Mouse (Mus musculus) midbrain, embryonic 13.5 days (tissue): Measurements from ENCODE around the gene Usp5. TPM values are rescaled to one million over a fixed set of nuclear protein-coding genes. Genes with fewer than 3 reads are reported as not detected.
"Not testable (repeated sequence)": the region's sequence is repeated elsewhere in the genome, so short reads cannot be mapped to it uniquely, and the experiment has no call there.

Source experiments
- ATAC-seq: fragments of 200-750 bp; cut with Nextera tagmentation; 2 replicates; pipeline ENCODE4 v1.8.0; 2017; ENCODE audit warnings: mild to moderate bottlenecking, moderate TSS enrichment, moderate library complexity
- H3K27ac ChIP-seq: fragments of 300-500 bp; sonication (generic); 2 replicates; pipeline ENCODE4 v1.5.1; 2015; ENCODE audit warnings: inconsistent platforms, mild to moderate bottlenecking, moderate library complexity
- H3K27me3 ChIP-seq: fragments of 300-500 bp; sonication (generic); 2 replicates; pipeline ENCODE4 v1.6.1; 2015; ENCODE audit warnings: mild to moderate bottlenecking, inconsistent platforms
- H3K36me3 ChIP-seq: fragments of 300-500 bp; sonication (generic); 2 replicates; pipeline ENCODE4 v1.6.1; 2015; ENCODE audit warnings: mild to moderate bottlenecking, inconsistent platforms
- H3K4me1 ChIP-seq: fragments of 300-500 bp; sonication (generic); replicated peaks from 2 replicates; pipeline ENCODE4 v1.6.1; 2015; ENCODE audit warnings: inconsistent platforms
- H3K4me2 ChIP-seq: fragments of 300-500 bp; sonication (generic); replicated peaks from 2 replicates; pipeline ENCODE4 v1.6.1; 2015; ENCODE audit warnings: moderate library complexity, mild to moderate bottlenecking, inconsistent platforms
- H3K4me3 ChIP-seq: fragments of 300-500 bp; sonication (generic); replicated peaks from 2 replicates; pipeline ENCODE4 v1.5.1; 2015; ENCODE audit warnings: mild to moderate bottlenecking, inconsistent platforms
- H3K9ac ChIP-seq: fragments of 300-500 bp; sonication (generic); replicated peaks from 2 replicates; pipeline ENCODE4 v1.6.1; 2015; ENCODE audit warnings: mild to moderate bottlenecking, inconsistent platforms
- H3K9me3 ChIP-seq: fragments of 300-500 bp; sonication (generic); 2 replicates; pipeline ENCODE4 v1.6.1; 2016; ENCODE audit warnings: mild to moderate bottlenecking, inconsistent platforms
- WGBS: fragments of 180-500 bp; shearing (Covaris S2); methylation state at CpG from one replicate; pipeline ENCODE4 v1.1.7; 2015; 5-methylcytosine and 5-hydroxymethylcytosine counted together
- polyA plus RNA-seq: library from polyadenylated mRNA; unstranded; fragments of >200 nt; fragmentation: Nextera tagmentation; extraction: Ambion mirVana; gene quantifications from 2 replicates; pipeline ENCODE4 v1.2.1, GENCODE M21; 2015

The Usp5 gene
- polyA plus RNA-seq, 1 experiment from 2014 or later = 202 TPM

GRCm38 (mm10) chr6:124809052-124809774, 20.1 kb downstream of the Usp5 start:
- peak overlapping the region; percentile 74 for H3K27ac ChIP-seq
- ATAC-seq = peak; percentile 14
- peaks cover 14% of the 10 kb centered on the region for H3K36me3 ChIP-seq
- WGBS = under 1% methylated on average over 35 of the region's 35 CpGs
- H3K27me3 ChIP-seq = no peaks in the 10 kb centered on the region
- H3K4me1 ChIP-seq = peaks cover 64% of the 10 kb centered on the region
- no peaks in the 10 kb centered on the region for H3K9me3 ChIP-seq
- H3K4me2 ChIP-seq = peak overlapping the region; percentile 96
- H3K9ac ChIP-seq = peak overlapping the region; percentile 71
- peak overlapping the region; percentile 54 for H3K4me3 ChIP-seq

GRCm38 (mm10) chr6:124808358-124809012, 20.8 kb downstream of the Usp5 start, which contains the start of gene Spsb2:
Spsb2 (plus strand) TSS chr6:124808661.
- ATAC-seq = peak; percentile 31
- peaks cover 60% of the 10 kb centered on the region for H3K4me1 ChIP-seq
- no peaks in the 10 kb centered on the region for H3K9me3 ChIP-seq
- no peaks in the 10 kb centered on the region for H3K27me3 ChIP-seq
- H3K4me3 ChIP-seq = peak within 1 kb of the TSS; percentile 54
- peak within 1 kb of the TSS; percentile 96 for H3K4me2 ChIP-seq
- peaks cover 14% of the 10 kb centered on the region for H3K36me3 ChIP-seq
- H3K27ac ChIP-seq = peak within 1 kb of the TSS; percentile 74
- H3K9ac ChIP-seq = peak within 1 kb of the TSS; percentile 71
- 4% methylated on average over 29 of the region's 29 CpGs for WGBS

GRCm38 (mm10) chr6:124807986-124808357, 21.3 kb downstream of the Usp5 start:
- ATAC-seq = no peak
- Histone ChIP-seq H3K4me3 (peak overlapping the region; percentile 54; the same call in 1 of the 2 replicates), H3K36me3 (peaks cover 14% of the 10 kb centered on the region), H3K4me1 (peaks cover 55% of the 10 kb centered on the region), H3K4me2 (peak overlapping the region; percentile 96), H3K9me3 (no peaks in the 10 kb centered on the region), H3K9ac (no peak overlapping the region), H3K27me3 (no peaks in the 10 kb centered on the region), H3K27ac (peak overlapping the region; percentile 74; the same call in 1 of the 2 replicates)
- 87% methylated on average over 6 of the region's 6 CpGs for WGBS

- Histone ChIP-seq H3K9me3 (no peaks in the 10 kb centered on the region), H3K27me3 (peaks cover 3% of the 10 kb centered on the region), H3K36me3 (peaks cover 12% of the 10 kb centered on the region), H3K4me3 (no peak overlapping the region), H3K27ac (no peak overlapping the region), H3K4me2 (no peak overlapping the region), H3K4me1 (peaks cover 49% of the 10 kb centered on the region), H3K9ac (no peak overlapping the region)
- WGBS = 94% methylated on average over 4 of the region's 4 CpGs
- ATAC-seq = no peak
Measured at GRCm38 (mm10) chr6:124807366-124807765, 21.9 kb downstream of the Usp5 start.

- 75% methylated on average over 7 of the region's 7 CpGs for WGBS
- no peak for ATAC-seq
- Histone ChIP-seq H3K9me3 (no peaks in the 10 kb centered on the region), H3K9ac (no peak overlapping the region), H3K4me3 (no peak overlapping the region), H3K4me2 (peak overlapping the region; percentile 64), H3K27ac (peak overlapping the region; percentile 64), H3K27me3 (peaks cover 4% of the 10 kb centered on the region), H3K36me3 (peaks cover 4% of the 10 kb centered on the region), H3K4me1 (peaks cover 42% of the 10 kb centered on the region)
Measured at GRCm38 (mm10) chr6:124806446-124807140, 22.7 kb downstream of the Usp5 start.

GRCm38 (mm10) chr6:124805341-124806321, 23.7 kb downstream of the Usp5 start:
- H3K4me3 ChIP-seq = peak overlapping the region; percentile 39
- H3K9ac ChIP-seq = peak overlapping the region; percentile 52
- 2% methylated on average over 34 of the region's 34 CpGs for WGBS
- no peaks in the 10 kb centered on the region for H3K9me3 ChIP-seq
- peak; percentile 80 for ATAC-seq
- peaks cover 4% of the 10 kb centered on the region for H3K27me3 ChIP-seq
- peak overlapping the region; percentile 64 for H3K4me2 ChIP-seq
- peak overlapping the region; percentile 64 for H3K27ac ChIP-seq
- no peaks in the 10 kb centered on the region for H3K36me3 ChIP-seq
- peaks cover 41% of the 10 kb centered on the region for H3K4me1 ChIP-seq

GRCm38 (mm10) chr6:124804341-124804740, 24.9 kb downstream of the Usp5 start:
- no peak for ATAC-seq
- H3K9ac ChIP-seq = no peak overlapping the region
- peaks cover 31% of the 10 kb centered on the region for H3K4me1 ChIP-seq
- no peak overlapping the region for H3K4me3 ChIP-seq
- H3K9me3 ChIP-seq = no peaks in the 10 kb centered on the region
- WGBS = 93% methylated on average over 3 of the region's 3 CpGs
- peaks cover 4% of the 10 kb centered on the region for H3K27me3 ChIP-seq
- H3K27ac ChIP-seq = no peak overlapping the region
- H3K36me3 ChIP-seq = no peaks in the 10 kb centered on the region
- no peak overlapping the region for H3K4me2 ChIP-seq

- H3K9me3 ChIP-seq, H3K9ac ChIP-seq, H3K36me3 ChIP-seq, ATAC-seq, H3K4me2 ChIP-seq, H3K27ac ChIP-seq, H3K4me3 ChIP-seq, H3K27me3 ChIP-seq: not testable (repeated sequence)
- peaks cover 24% of the 10 kb centered on the region for H3K4me1 ChIP-seq
- 92% methylated on average over 4 of the region's 4 CpGs for WGBS
Measured at GRCm38 (mm10) chr6:124803691-124804090, 25.6 kb downstream of the Usp5 start.

- H3K4me2 ChIP-seq = no peak overlapping the region
- no peak for ATAC-seq
- WGBS = 75% methylated on average over 3 of the region's 3 CpGs
Measured at GRCm38 (mm10) chr6:124803061-124803460, 26.2 kb downstream of the Usp5 start.

GRCm38 (mm10) chr6:124802400-124802799, 26.9 kb downstream of the Usp5 start:
- H3K9ac ChIP-seq, H3K9me3 ChIP-seq, H3K36me3 ChIP-seq, H3K4me2 ChIP-seq, ATAC-seq, H3K27me3 ChIP-seq, H3K27ac ChIP-seq, H3K4me3 ChIP-seq: not testable (repeated sequence)
- 17% methylated on average over 5 of the region's 9 CpGs for WGBS
- peaks cover 18% of the 10 kb centered on the region for H3K4me1 ChIP-seq

More at GRCm38 (mm10) chr6:124803061-124803460, 26.2 kb downstream of the Usp5 start:
- Histone ChIP-seq H3K4me3 (no peak overlapping the region), H3K4me1 (peaks cover 20% of the 10 kb centered on the region), H3K27me3 (peaks cover 4% of the 10 kb centered on the region), H3K36me3 (no peaks in the 10 kb centered on the region), H3K9me3 (no peaks in the 10 kb centered on the region), H3K9ac (no peak overlapping the region), H3K27ac (no peak overlapping the region)

- H3K27ac ChIP-seq = no peak overlapping the region
- no peaks in the 10 kb centered on the region for H3K4me1 ChIP-seq
- 85% methylated on average over 2 of the region's 2 CpGs for WGBS
- H3K9ac ChIP-seq = no peak overlapping the region
- H3K36me3 ChIP-seq = no peaks in the 10 kb centered on the region
- H3K4me2 ChIP-seq = no peak overlapping the region
- H3K9me3 ChIP-seq = no peaks in the 10 kb centered on the region
- no peak overlapping the region for H3K4me3 ChIP-seq
- ATAC-seq = no peak
- H3K27me3 ChIP-seq = no peaks in the 10 kb centered on the region
Measured at GRCm38 (mm10) chr6:124796200-124796599, 33.1 kb downstream of the Usp5 start.
